In genomic region chr4:88878246-88878645, GRCm38 (mm10) we compare ENCODE assay signal across 13 mouse cellular contexts. TPM values are rescaled to one million over a fixed set of nuclear protein-coding genes. Genes with fewer than 3 reads are reported as not detected.
DNase-seq lines count a peak whose midpoint lies in the region; ATAC-seq lines count a peak whose summit lies in the region.
"Had no signal": no experiment of that assay in that cellular context is flagged by ENCODE, and none has a peak within 500 bp of the region (broad histone marks: within the 10 kb centered on the region; RNA-seq: fewer than 3 reads in every experiment).

No protein-coding gene starts in this region.

- WGBS in kidney, embryonic 15.5 days: 47% methylated on average over 10 of the region's 10 CpGs
- 51% methylated on average over 10 of the region's 10 CpGs for WGBS in midbrain, embryonic 13.5 days
- WGBS in forebrain, embryonic 14.5 days: 51% methylated on average over 10 of the region's 10 CpGs

- H3K36me3 ChIP-seq in kidney, embryonic 15.5 days: no peaks in the 10 kb centered on the region
- no peaks in the 10 kb centered on the region for H3K36me3 ChIP-seq in midbrain, embryonic 13.5 days
- H3K36me3 ChIP-seq in forebrain, embryonic 14.5 days (ENCODE audit: control insufficient read depth, insufficient read depth, low read length): no peaks in the 10 kb centered on the region
- H3K36me3 ChIP-seq: forebrain, embryonic 15.5 days; stomach, embryonic 15.5 days had no signal

- H3K27me3 ChIP-seq in kidney, embryonic 15.5 days: peaks cover 12% of the 10 kb centered on the region
- no peaks in the 10 kb centered on the region for H3K27me3 ChIP-seq in midbrain, embryonic 13.5 days
- H3K27me3 ChIP-seq in forebrain, embryonic 14.5 days (replicated peaks; ENCODE audit: control insufficient read depth, insufficient read depth, low read length): no peaks in the 10 kb centered on the region
- H3K27me3 ChIP-seq: forebrain, embryonic 15.5 days; stomach, embryonic 15.5 days had no signal

- H3K9ac ChIP-seq in kidney, embryonic 15.5 days: no peak overlapping the region
- H3K9ac ChIP-seq in midbrain, embryonic 13.5 days (replicated peaks): no peak overlapping the region
- no peak overlapping the region for H3K9ac ChIP-seq in forebrain, embryonic 14.5 days (ENCODE audit: low read length)
- H3K9ac ChIP-seq: forebrain, embryonic 15.5 days; stomach, embryonic 15.5 days had no signal

- no peaks in the 10 kb centered on the region for H3K9me3 ChIP-seq in kidney, embryonic 15.5 days (replicated peaks)
- no peaks in the 10 kb centered on the region for H3K9me3 ChIP-seq in midbrain, embryonic 13.5 days
- H3K9me3 ChIP-seq in forebrain, embryonic 14.5 days (replicated peaks; ENCODE audit: control insufficient read depth, low read length): no peaks in the 10 kb centered on the region
- H3K9me3 ChIP-seq: forebrain, embryonic 15.5 days; stomach, embryonic 15.5 days had no signal

- no peak overlapping the region for H3K27ac ChIP-seq in kidney, embryonic 15.5 days
- no peak overlapping the region for H3K27ac ChIP-seq in midbrain, embryonic 13.5 days
- no peak overlapping the region for H3K27ac ChIP-seq in forebrain, embryonic 14.5 days (ENCODE audit: low read depth, low read length)
- H3K27ac ChIP-seq: forebrain, embryonic 15.5 days; left cerebral cortex, adult 2 months; stomach, embryonic 15.5 days had no signal

- DNase-seq in kidney, adult 18-20 months: peak; percentile 12
- peak; percentile 36 for DNase-seq in c-Kit-positive CD71-positive TER-119-negative erythroid progenitor cells, embryonic 14.5 days (ENCODE audit: low read depth)
- peak; percentile 14 for DNase-seq in kidney, postnatal 14 days
- no peak for DNase-seq in gastrocnemius, adult 8-10 months (ENCODE audit: low spot score in 2 of 2)
- DNase-seq in forebrain, embryonic 14.5 days (ENCODE audit: low spot score): no peak
- DNase-seq: adrenal gland, postnatal 25 days had no signal

- H3K4me2 ChIP-seq in kidney, embryonic 15.5 days: no peak overlapping the region
- no peak overlapping the region for H3K4me2 ChIP-seq in midbrain, embryonic 13.5 days (replicated peaks)
- no peak overlapping the region for H3K4me2 ChIP-seq in forebrain, embryonic 14.5 days (ENCODE audit: low read length)
- H3K4me2 ChIP-seq: forebrain, embryonic 15.5 days; stomach, embryonic 15.5 days had no signal

- no peak overlapping the region for H3K4me3 ChIP-seq in kidney, embryonic 15.5 days (replicated peaks)
- H3K4me3 ChIP-seq in midbrain, embryonic 13.5 days (replicated peaks): no peak overlapping the region
- H3K4me3 ChIP-seq in forebrain, embryonic 14.5 days (ENCODE audit: low read depth, low read length): no peak overlapping the region
- H3K4me3 ChIP-seq: forebrain, embryonic 15.5 days; left cerebral cortex, adult 2 months; stomach, embryonic 15.5 days had no signal

- ATAC-seq in kidney, embryonic 15.5 days (replicated peaks; ENCODE audit: low FRiP score): no peak
- ATAC-seq in neutrophil, adult 5-6 weeks (ENCODE audit: extremely low read depth, insufficient number of reproducible peaks, low FRiP score, poor library complexity, severe bottlenecking): peak; percentile 52; the same call in 1 of the 2 replicates
- ATAC-seq in midbrain, embryonic 13.5 days: no peak
- no peak for ATAC-seq in forebrain, embryonic 14.5 days
- ATAC-seq: forebrain, embryonic 15.5 days had no signal

- H3K4me1 ChIP-seq in kidney, embryonic 15.5 days: no peaks in the 10 kb centered on the region
- H3K4me1 ChIP-seq in midbrain, embryonic 13.5 days (replicated peaks): no peaks in the 10 kb centered on the region
- no peaks in the 10 kb centered on the region for H3K4me1 ChIP-seq in forebrain, embryonic 14.5 days (ENCODE audit: control insufficient read depth, insufficient read depth, low read length)
- H3K4me1 ChIP-seq: forebrain, embryonic 15.5 days had no signal

RNA-seq across cellular contexts. Expression of gene Ifne, which starts 1.8 kb away (rescaled TPM):
- polyA plus RNA-seq in kidney, embryonic 15.5 days (2015; fragmentation: Nextera tagmentation; extraction: Ambion mirVana): not detected in 2 replicates
- not detected in 2 replicates for total RNA-seq in neutrophil, adult 5-6 weeks (2017)
- not detected for total RNA-seq in gastrocnemius, adult 8-10 months (2022)
- not detected in 2 replicates for polyA plus RNA-seq in midbrain, embryonic 13.5 days (2015; fragmentation: Nextera tagmentation; extraction: Ambion mirVana)
- not detected in 2 replicates for polyA plus RNA-seq in forebrain, embryonic 14.5 days (2014; fragmentation: Nextera tagmentation; extraction: Ambion mirVana)
- total RNA-seq: adrenal gland, postnatal 25 days; heart, postnatal 25 days; left cerebral cortex, adult 2 months had no signal
- polyA plus RNA-seq: forebrain, embryonic 15.5 days; stomach, embryonic 15.5 days had no signal

RNA-seq across cellular contexts. Expression of gene Ifna1, which starts 28.4 kb away (rescaled TPM):
- polyA plus RNA-seq in kidney, embryonic 15.5 days (2015; fragmentation: Nextera tagmentation; extraction: Ambion mirVana): not detected in 2 replicates
- not detected in 2 replicates for total RNA-seq in neutrophil, adult 5-6 weeks (2017)
- not detected for total RNA-seq in gastrocnemius, adult 8-10 months (2022)
- polyA plus RNA-seq in midbrain, embryonic 13.5 days (2015; fragmentation: Nextera tagmentation; extraction: Ambion mirVana): not detected in 2 replicates
- polyA plus RNA-seq in forebrain, embryonic 14.5 days (2014; fragmentation: Nextera tagmentation; extraction: Ambion mirVana): not detected in 2 replicates
- total RNA-seq: adrenal gland, postnatal 25 days; heart, postnatal 25 days; left cerebral cortex, adult 2 months had no signal
- polyA plus RNA-seq: forebrain, embryonic 15.5 days; stomach, embryonic 15.5 days had no signal

RNA-seq across cellular contexts. Expression of gene Ifna4, which starts 36.6 kb away (rescaled TPM):
- polyA plus RNA-seq in kidney, embryonic 15.5 days (2015; fragmentation: Nextera tagmentation; extraction: Ambion mirVana): not detected in 2 replicates
- not detected in 2 replicates for total RNA-seq in neutrophil, adult 5-6 weeks (2017)
- not detected for total RNA-seq in gastrocnemius, adult 8-10 months (2022)
- not detected in 2 replicates for polyA plus RNA-seq in midbrain, embryonic 13.5 days (2015; fragmentation: Nextera tagmentation; extraction: Ambion mirVana)
- polyA plus RNA-seq in forebrain, embryonic 14.5 days (2014; fragmentation: Nextera tagmentation; extraction: Ambion mirVana): not detected in 2 replicates
- total RNA-seq: adrenal gland, postnatal 25 days; heart, postnatal 25 days; left cerebral cortex, adult 2 months had no signal
- polyA plus RNA-seq: forebrain, embryonic 15.5 days; stomach, embryonic 15.5 days had no signal

RNA-seq across cellular contexts. Expression of gene Ifna5, which starts 42.9 kb away (rescaled TPM):
- polyA plus RNA-seq in kidney, embryonic 15.5 days (2015; fragmentation: Nextera tagmentation; extraction: Ambion mirVana): not detected in 2 replicates
- not detected in 2 replicates for total RNA-seq in neutrophil, adult 5-6 weeks (2017)
- not detected for total RNA-seq in gastrocnemius, adult 8-10 months (2022)
- not detected in 2 replicates for polyA plus RNA-seq in midbrain, embryonic 13.5 days (2015; fragmentation: Nextera tagmentation; extraction: Ambion mirVana)
- polyA plus RNA-seq in forebrain, embryonic 14.5 days (2014; fragmentation: Nextera tagmentation; extraction: Ambion mirVana): not detected in 2 replicates
- total RNA-seq: adrenal gland, postnatal 25 days; heart, postnatal 25 days; left cerebral cortex, adult 2 months had no signal
- polyA plus RNA-seq: forebrain, embryonic 15.5 days; stomach, embryonic 15.5 days had no signal

RNA-seq across cellular contexts. Expression of gene Ifna6, which starts 51.0 kb away (rescaled TPM):
- not detected in 2 replicates for polyA plus RNA-seq in kidney, embryonic 15.5 days (2015; fragmentation: Nextera tagmentation; extraction: Ambion mirVana)
- not detected in 2 replicates for total RNA-seq in neutrophil, adult 5-6 weeks (2017)
- not detected for total RNA-seq in gastrocnemius, adult 8-10 months (2022)
- polyA plus RNA-seq in midbrain, embryonic 13.5 days (2015; fragmentation: Nextera tagmentation; extraction: Ambion mirVana): not detected in 2 replicates
- polyA plus RNA-seq in forebrain, embryonic 14.5 days (2014; fragmentation: Nextera tagmentation; extraction: Ambion mirVana): not detected in 2 replicates
- total RNA-seq: adrenal gland, postnatal 25 days; heart, postnatal 25 days; left cerebral cortex, adult 2 months had no signal
- polyA plus RNA-seq: forebrain, embryonic 15.5 days; stomach, embryonic 15.5 days had no signal

Comparison
In these comparisons a context has a peak if more than half of its experiments do, and no peak if none do; other contexts are left out.
1. DNase-seq: peak in kidney, adult 18-20 months (single experiment), c-Kit-positive CD71-positive TER-119-negative erythroid progenitor cells, embryonic 14.5 days (single experiment) and kidney, postnatal 14 days (single experiment); none in gastrocnemius, adult 8-10 months (0 of 2) and forebrain, embryonic 14.5 days (single experiment).